Mouse (Mus musculus): ENCODE measurements around the gene Vps8.

Gene Vps8

GRCm38 (mm10) chr16:21405224-21405969 is 17.5 kb upstream of the Vps8 start:
- DNase-seq = no peak

- DNase-seq = no peak
Measured at GRCm38 (mm10) chr16:21406136-21406535, 16.8 kb upstream of the Vps8 start.

GRCm38 (mm10) chr16:21411779-21412178 is 11.1 kb upstream of the Vps8 start:
- no peak for DNase-seq

GRCm38 (mm10) chr16:21412593-21413047 is 10.3 kb upstream of the Vps8 start:
- peak; percentile 89 to 90 for DNase-seq

- no peak for DNase-seq
Measured at GRCm38 (mm10) chr16:21413819-21414218, 9.1 kb upstream of the Vps8 start.

- DNase-seq = no peak
Measured at GRCm38 (mm10) chr16:21415128-21415527, 7.8 kb upstream of the Vps8 start.

- no peak for DNase-seq
Measured at GRCm38 (mm10) chr16:21418012-21418411, 4.9 kb upstream of the Vps8 start.

GRCm38 (mm10) chr16:21423546-21423910 is 610 bp downstream of the Vps8 start:
- DNase-seq = no peak

GRCm38 (mm10) chr16:21428131-21428530 is 5.2 kb downstream of the Vps8 start:
- DNase-seq = no peak

- no peak for DNase-seq
Measured at GRCm38 (mm10) chr16:21430377-21431060, 7.6 kb downstream of the Vps8 start.

GRCm38 (mm10) chr16:21431614-21432013 is 8.7 kb downstream of the Vps8 start:
- DNase-seq = no peak

- DNase-seq = peak in 1 of 2 experiments; percentile 28
Measured at GRCm38 (mm10) chr16:21433543-21433942, 10.6 kb downstream of the Vps8 start.

- no peak for DNase-seq
Measured at GRCm38 (mm10) chr16:21441012-21441411, 18.1 kb downstream of the Vps8 start.

GRCm38 (mm10) chr16:21445026-21445625 is 22.2 kb downstream of the Vps8 start:
- no peak for DNase-seq

GRCm38 (mm10) chr16:21447447-21447846 is 24.5 kb downstream of the Vps8 start:
- DNase-seq = no peak

- DNase-seq = no peak
Measured at GRCm38 (mm10) chr16:21448464-21448863, 25.5 kb downstream of the Vps8 start.

GRCm38 (mm10) chr16:21449890-21450289 is 27.0 kb downstream of the Vps8 start:
- DNase-seq = no peak

GRCm38 (mm10) chr16:21452569-21452968 is 29.7 kb downstream of the Vps8 start:
- no peak for DNase-seq

GRCm38 (mm10) chr16:21457639-21458369 is 34.9 kb downstream of the Vps8 start:
- no peak for DNase-seq

GRCm38 (mm10) chr16:21465868-21466267 is 43.0 kb downstream of the Vps8 start:
- no peak for DNase-seq

- DNase-seq = peak in 1 of 2 experiments; percentile 43
Measured at GRCm38 (mm10) chr16:21470416-21470815, 47.5 kb downstream of the Vps8 start.

GRCm38 (mm10) chr16:21477074-21477473 is 54.2 kb downstream of the Vps8 start:
- DNase-seq = no peak

- no peak for DNase-seq
Measured at GRCm38 (mm10) chr16:21478376-21478775, 55.5 kb downstream of the Vps8 start.
